Mouse (Mus musculus) midbrain, embryonic 12.5 days (tissue): ENCODE measurements around the gene Olfr902. TPM values are rescaled to one million over a fixed set of nuclear protein-coding genes. Genes with fewer than 3 reads are reported as not detected.
"Not testable (repeated sequence)": the region's sequence is repeated elsewhere in the genome, so short reads cannot be mapped to it uniquely, and the experiment has no call there.

Experiments
- ATAC-seq: fragments of 200-750 bp; cut with Nextera tagmentation; 2 replicates; pipeline ENCODE4 v1.8.0; 2017; ENCODE audit warnings: low read depth, moderate TSS enrichment, moderate library complexity; ENCODE audit not compliant: low FRiP score
- H3K27ac ChIP-seq: fragments of 300-500 bp; sonication (generic); replicated peaks from 2 replicates; pipeline ENCODE4 v1.5.1; 2016; ENCODE audit warnings: mild to moderate bottlenecking
- H3K27me3 ChIP-seq: fragments of 300-500 bp; sonication (generic); 2 replicates; pipeline ENCODE4 v1.6.1; 2016; ENCODE audit warnings: mild to moderate bottlenecking
- H3K36me3 ChIP-seq: fragments of 300-500 bp; sonication (generic); 2 replicates; pipeline ENCODE4 v1.6.1; 2016
- H3K4me1 ChIP-seq: fragments of 300-500 bp; sonication (generic); 2 replicates; pipeline ENCODE4 v1.6.1; 2016
- H3K4me2 ChIP-seq: fragments of 300-500 bp; sonication (generic); replicated peaks from 2 replicates; pipeline ENCODE4 v1.6.1; 2016; ENCODE audit warnings: mild to moderate bottlenecking, moderate library complexity
- H3K4me3 ChIP-seq: fragments of 300-500 bp; sonication (generic); 2 replicates; pipeline ENCODE4 v1.5.1; 2016; ENCODE audit warnings: mild to moderate bottlenecking
- H3K9ac ChIP-seq: fragments of 300-500 bp; sonication (generic); replicated peaks from 2 replicates; pipeline ENCODE4 v1.6.1; 2016; ENCODE audit warnings: mild to moderate bottlenecking, moderate library complexity
- H3K9me3 ChIP-seq: fragments of 300-500 bp; sonication (generic); 2 replicates; pipeline ENCODE4 v1.6.1; 2016; ENCODE audit warnings: mild to moderate bottlenecking
- WGBS: fragments of 180-500 bp; shearing (Covaris S2); methylation state at CpG from one replicate; pipeline ENCODE4 v1.1.7; 2016; 5-methylcytosine and 5-hydroxymethylcytosine counted together
- polyA plus RNA-seq: library from polyadenylated mRNA; unstranded; fragments of >200 nt; fragmentation: Nextera tagmentation; extraction: Ambion mirVana; gene quantifications from 2 replicates; pipeline ENCODE4 v1.2.1, GENCODE M21; 2016

The Olfr902 gene
- not detected in 2 replicates for polyA plus RNA-seq

GRCm38 (mm10) chr9:38447352-38447751 is at the start of gene Olfr902:
Olfr902 (plus strand) TSS chr9:38447652.
- Histone ChIP-seq H3K4me2 (no peak within 1 kb of the TSS), H3K9ac (no peak within 1 kb of the TSS), H3K4me3 (no peak within 1 kb of the TSS), H3K27ac (no peak within 1 kb of the TSS), H3K9me3 (no peaks in the 10 kb centered on the region), H3K36me3 (no peaks in the 10 kb centered on the region), H3K27me3 (no peaks in the 10 kb centered on the region), H3K4me1 (no peaks in the 10 kb centered on the region)
- ATAC-seq: no peak
- WGBS: 89% methylated on average over 5 of the region's 5 CpGs

GRCm38 (mm10) chr9:38401398-38401797 is 46.1 kb upstream of the Olfr902 start, which contains the start of gene Olfr147:
Olfr147 (plus strand) TSS chr9:38401698.
- Histone ChIP-seq H3K36me3 (no peaks in the 10 kb centered on the region), H3K27me3 (no peaks in the 10 kb centered on the region), H3K9ac (no peak within 1 kb of the TSS), H3K27ac (no peak within 1 kb of the TSS), H3K4me3 (no peak within 1 kb of the TSS), H3K4me2 (no peak within 1 kb of the TSS), H3K9me3 (no peaks in the 10 kb centered on the region), H3K4me1 (no peaks in the 10 kb centered on the region)
- ATAC-seq: no peak
- WGBS: 85% methylated on average over 1 of the region's 1 CpGs

GRCm38 (mm10) chr9:38407502-38407901 is 40.0 kb upstream of the Olfr902 start:
- WGBS: 90% methylated on average over 3 of the region's 3 CpGs

GRCm38 (mm10) chr9:38413502-38413901 is 34.0 kb upstream of the Olfr902 start:
- 93% methylated on average over 14 of the region's 14 CpGs for WGBS
- not testable (repeated sequence) for H3K27ac ChIP-seq, H3K9ac ChIP-seq, H3K4me2 ChIP-seq, H3K36me3 ChIP-seq, H3K27me3 ChIP-seq, ATAC-seq, H3K4me1 ChIP-seq, H3K9me3 ChIP-seq, H3K4me3 ChIP-seq

More at GRCm38 (mm10) chr9:38407502-38407901, 40.0 kb upstream of the Olfr902 start:
- H3K9me3 ChIP-seq, H3K4me1 ChIP-seq, H3K27ac ChIP-seq, ATAC-seq, H3K27me3 ChIP-seq, H3K9ac ChIP-seq, H3K36me3 ChIP-seq, H3K4me2 ChIP-seq, H3K4me3 ChIP-seq: not testable (repeated sequence)

GRCm38 (mm10) chr9:38423801-38424200 is 23.7 kb upstream of the Olfr902 start:
- Histone ChIP-seq H3K27me3 (no peaks in the 10 kb centered on the region), H3K36me3 (no peaks in the 10 kb centered on the region), H3K9me3 (no peaks in the 10 kb centered on the region; the same call in 1 of the 2 replicates), H3K27ac (no peak overlapping the region), H3K4me3 (no peak overlapping the region), H3K4me1 (no peaks in the 10 kb centered on the region), H3K4me2 (no peak overlapping the region), H3K9ac (no peak overlapping the region)
- no peak for ATAC-seq

GRCm38 (mm10) chr9:38427026-38427425 is 20.4 kb upstream of the Olfr902 start:
- Histone ChIP-seq H3K4me1 (no peaks in the 10 kb centered on the region), H3K4me3 (no peak overlapping the region), H3K36me3 (no peaks in the 10 kb centered on the region), H3K9ac (no peak overlapping the region), H3K9me3 (no peaks in the 10 kb centered on the region), H3K27me3 (no peaks in the 10 kb centered on the region), H3K4me2 (no peak overlapping the region), H3K27ac (no peak overlapping the region)
- ATAC-seq: no peak
- WGBS: 50% methylated on average over 1 of the region's 1 CpGs

- H3K4me2 ChIP-seq: no peak within 1 kb of the TSS
Measured at GRCm38 (mm10) chr9:38429155-38429554, 18.3 kb upstream of the Olfr902 start, which contains the start of gene Olfr901. Olfr901 (plus strand) TSS chr9:38429455.

GRCm38 (mm10) chr9:38462844-38463243 is 15.4 kb downstream of the Olfr902 start, which contains the start of gene Olfr904:
Olfr904 (plus strand) TSS chr9:38463144.
- Histone ChIP-seq H3K4me2 (no peak within 1 kb of the TSS), H3K4me3 (no peak within 1 kb of the TSS), H3K9ac (no peak within 1 kb of the TSS), H3K36me3 (no peaks in the 10 kb centered on the region), H3K4me1 (no peaks in the 10 kb centered on the region), H3K9me3 (no peaks in the 10 kb centered on the region), H3K27ac (no peak within 1 kb of the TSS), H3K27me3 (no peaks in the 10 kb centered on the region)
- ATAC-seq: no peak

More at GRCm38 (mm10) chr9:38429155-38429554, 18.3 kb upstream of the Olfr902 start, which contains the start of gene Olfr901:
- no peak for ATAC-seq
- H3K9me3 ChIP-seq: no peaks in the 10 kb centered on the region
- no peak within 1 kb of the TSS for H3K27ac ChIP-seq
- H3K36me3 ChIP-seq: no peaks in the 10 kb centered on the region
- no peaks in the 10 kb centered on the region for H3K4me1 ChIP-seq
- WGBS: 95% methylated on average over 1 of the region's 1 CpGs
- no peak within 1 kb of the TSS for H3K9ac ChIP-seq
- no peaks in the 10 kb centered on the region for H3K27me3 ChIP-seq
- no peak within 1 kb of the TSS for H3K4me3 ChIP-seq

GRCm38 (mm10) chr9:38470807-38471206 is 23.4 kb downstream of the Olfr902 start, which contains the start of gene Olfr905:
Olfr905 (plus strand) TSS chr9:38471107.
- Histone ChIP-seq H3K9ac (no peak within 1 kb of the TSS), H3K9me3 (no peaks in the 10 kb centered on the region), H3K27ac (no peak within 1 kb of the TSS), H3K27me3 (no peaks in the 10 kb centered on the region), H3K36me3 (no peaks in the 10 kb centered on the region), H3K4me3 (no peak within 1 kb of the TSS), H3K4me1 (no peaks in the 10 kb centered on the region), H3K4me2 (no peak within 1 kb of the TSS)
- ATAC-seq: no peak

- Histone ChIP-seq H3K36me3 (no peaks in the 10 kb centered on the region), H3K4me1 (no peaks in the 10 kb centered on the region), H3K9ac (no peak within 1 kb of the TSS), H3K27ac (no peak within 1 kb of the TSS), H3K4me2 (no peak within 1 kb of the TSS), H3K9me3 (no peaks in the 10 kb centered on the region), H3K27me3 (no peaks in the 10 kb centered on the region), H3K4me3 (no peak within 1 kb of the TSS)
- 85% methylated on average over 3 of the region's 3 CpGs for WGBS
- no peak for ATAC-seq
Measured at GRCm38 (mm10) chr9:38486785-38487184, 39.3 kb downstream of the Olfr902 start, which contains the start of gene Olfr906. Olfr906 (plus strand) TSS chr9:38487085.

- WGBS: 78% methylated on average over 2 of the region's 2 CpGs
- Histone ChIP-seq H3K9ac (no peak within 1 kb of the TSS), H3K27ac (no peak within 1 kb of the TSS), H3K4me2 (no peak within 1 kb of the TSS), H3K36me3 (no peaks in the 10 kb centered on the region), H3K4me1 (no peaks in the 10 kb centered on the region), H3K4me3 (no peak within 1 kb of the TSS), H3K9me3 (no peaks in the 10 kb centered on the region), H3K27me3 (no peaks in the 10 kb centered on the region)
- ATAC-seq: no peak
Measured at GRCm38 (mm10) chr9:38495501-38495900, 48.0 kb downstream of the Olfr902 start, which contains the start of gene Olfr907. Olfr907 (plus strand) TSS chr9:38495801.
